Mouse (Mus musculus): ENCODE data around the gene Cyp39a1. TPM values are rescaled to one million over a fixed set of nuclear protein-coding genes. Genes with fewer than 3 reads are reported as not detected.

The Cyp39a1 gene
- total and polyA plus RNA-seq, 2 experiments from 2014 or later: 1.7 to 8.9 TPM

DNA sequence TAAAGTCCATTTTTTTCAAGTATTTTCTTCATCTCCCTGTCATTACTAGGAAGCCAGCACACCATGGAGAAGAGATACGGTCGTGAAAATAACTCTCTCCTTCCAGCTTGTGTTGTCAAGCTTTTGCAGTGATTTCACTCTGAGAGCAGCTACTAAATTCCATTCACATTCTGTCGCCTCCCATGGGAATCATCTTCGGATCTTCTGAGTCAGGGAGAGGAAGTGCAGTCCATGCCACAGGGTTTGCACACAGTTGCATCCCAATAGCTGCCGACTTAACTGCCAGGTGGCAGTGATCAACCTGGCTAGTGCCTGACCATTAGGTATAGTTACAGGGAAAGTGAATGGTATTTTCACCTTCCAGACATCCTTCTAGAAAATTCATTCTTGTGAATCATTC is 87.5 kb downstream of the Cyp39a1 start:
- H3K4me3 ChIP-seq (ENCODE audit: low read depth, low read length): no peak overlapping the region
- TF ChIP-seq CTCF (IDR thresholded peaks at IDR 0.05; ENCODE audit: low read depth): no peak
- H3K9ac ChIP-seq: no peak overlapping the region
- ATAC-seq: no peak
- 80% methylated on average over 5 of the region's 5 CpGs for WGBS
- H3K36me3 ChIP-seq (ENCODE audit: insufficient read depth): no peaks in the 10 kb centered on the region
- no peak overlapping the region for H3K4me2 ChIP-seq (ENCODE audit: low read depth)
- no peaks in the 10 kb centered on the region for H3K9me3 ChIP-seq (ENCODE audit: low read length)
- H3K27me3 ChIP-seq (ENCODE audit: insufficient read depth, low read length): no peaks in the 10 kb centered on the region
- DNase-seq: no peak
- H3K4me1 ChIP-seq (ENCODE audit: insufficient read depth): no peaks in the 10 kb centered on the region
- H3K27ac ChIP-seq (ENCODE audit: low read depth, low read length): no peak overlapping the region

DNA sequence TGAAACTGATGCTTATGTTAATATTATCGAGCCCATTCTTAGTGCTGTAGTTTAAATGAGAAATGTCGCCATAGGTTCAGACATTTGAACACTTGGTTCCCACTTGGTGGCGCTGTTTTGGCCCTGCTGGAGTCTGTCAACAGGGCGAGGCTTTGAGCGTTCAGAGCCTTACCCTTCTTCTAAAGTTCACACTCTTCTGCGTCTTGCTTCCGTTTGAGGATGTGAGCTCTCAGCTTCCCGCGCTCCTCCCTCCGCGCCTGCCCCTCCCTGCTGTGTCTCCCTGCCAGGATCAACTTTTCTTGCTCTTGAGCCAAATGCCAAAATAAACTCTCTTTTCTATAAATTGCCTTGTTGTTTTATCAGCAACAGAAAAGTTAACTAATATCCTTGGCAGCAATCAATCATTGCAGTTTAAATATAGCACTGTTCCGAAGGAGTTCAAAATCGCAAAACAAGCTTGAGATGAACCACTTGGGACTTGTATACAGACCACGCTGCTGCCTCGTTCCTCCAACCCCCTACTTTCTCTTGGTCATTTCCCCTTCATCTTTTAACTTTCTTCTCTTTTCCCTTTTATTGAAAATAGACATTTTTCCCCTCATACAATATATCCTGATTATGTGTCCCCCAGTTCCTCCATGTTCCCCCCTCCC is 91.5 kb downstream of the Cyp39a1 start:
- no peak overlapping the region for H3K27ac ChIP-seq (ENCODE audit: low read depth, low read length)
- ATAC-seq (no peak), DNase-seq (no peak)
- no peaks in the 10 kb centered on the region for H3K27me3 ChIP-seq (ENCODE audit: insufficient read depth, low read length)
- no peaks in the 10 kb centered on the region for H3K36me3 ChIP-seq (ENCODE audit: insufficient read depth)
- no peak for TF ChIP-seq CTCF (IDR thresholded peaks at IDR 0.05; ENCODE audit: low read depth)
- H3K9ac ChIP-seq: no peak overlapping the region
- H3K4me3 ChIP-seq (ENCODE audit: low read depth, low read length): no peak overlapping the region
- WGBS: 56% methylated on average over 15 of the region's 15 CpGs
- H3K9me3 ChIP-seq (ENCODE audit: low read length): no peaks in the 10 kb centered on the region
- no peak overlapping the region for H3K4me2 ChIP-seq (ENCODE audit: low read depth)
- no peaks in the 10 kb centered on the region for H3K4me1 ChIP-seq (ENCODE audit: insufficient read depth)

DNA sequence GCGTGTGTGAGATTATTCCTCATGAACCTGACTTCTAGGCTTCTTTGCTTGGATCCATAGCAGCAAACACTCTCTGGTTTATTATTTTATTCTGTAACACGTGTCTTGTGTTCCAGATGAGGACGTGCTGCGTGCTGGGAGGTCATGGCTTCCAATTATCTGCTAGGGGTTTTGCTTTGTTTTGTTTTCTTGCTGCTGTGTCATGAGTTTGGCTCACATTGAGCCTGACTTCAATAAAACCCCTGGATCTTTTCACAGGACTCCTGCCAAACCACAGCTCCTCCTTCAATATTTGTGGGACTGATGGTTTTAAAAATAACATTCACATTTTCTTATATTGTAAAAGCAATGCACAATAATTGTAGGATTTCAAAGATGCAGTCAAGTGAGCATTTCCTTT is 117.3 kb downstream of the Cyp39a1 start:
- Histone ChIP-seq H3K4me3 (ENCODE audit: low read depth, low read length) (no peak overlapping the region), H3K9ac (no peak overlapping the region), H3K4me2 (ENCODE audit: low read depth) (no peak overlapping the region), H3K4me1 (ENCODE audit: insufficient read depth) (no peaks in the 10 kb centered on the region), H3K27ac (ENCODE audit: low read depth, low read length) (no peak overlapping the region), H3K9me3 (ENCODE audit: low read length) (no peaks in the 10 kb centered on the region), H3K27me3 (ENCODE audit: insufficient read depth, low read length) (no peaks in the 10 kb centered on the region), H3K36me3 (ENCODE audit: insufficient read depth) (no peaks in the 10 kb centered on the region)
- DNase-seq: no peak
- 68% methylated on average over 4 of the region's 4 CpGs for WGBS
- no peak for TF ChIP-seq CTCF (IDR thresholded peaks at IDR 0.05; ENCODE audit: low read depth)
- ATAC-seq: no peak

DNA sequence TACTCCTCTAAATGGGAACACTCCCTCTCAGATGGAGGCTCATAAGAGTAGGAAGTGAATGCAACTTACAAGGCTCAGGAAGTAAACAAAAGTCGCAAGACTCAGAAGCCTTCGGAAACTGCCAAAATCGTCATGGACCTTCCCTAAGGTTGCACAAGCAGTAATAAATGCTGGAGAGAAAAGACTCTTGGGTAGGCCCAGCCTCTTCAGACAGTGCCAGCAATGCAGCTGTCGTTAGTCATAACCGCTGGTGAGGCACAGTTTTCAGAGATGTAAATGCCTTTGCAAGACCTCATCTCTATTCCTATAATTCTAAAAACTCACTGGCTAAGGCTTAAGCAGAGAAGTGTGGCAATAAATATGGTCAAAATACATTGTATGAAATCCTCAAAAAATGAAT is 121.0 kb downstream of the Cyp39a1 start:
- WGBS: 93% methylated on average over 5 of the region's 5 CpGs
- H3K4me1 ChIP-seq (ENCODE audit: insufficient read depth): no peaks in the 10 kb centered on the region
- TF ChIP-seq CTCF (IDR thresholded peaks at IDR 0.05; ENCODE audit: low read depth): no peak
- ATAC-seq: no peak
- DNase-seq: no peak
- no peaks in the 10 kb centered on the region for H3K36me3 ChIP-seq (ENCODE audit: insufficient read depth)
- H3K9ac ChIP-seq: no peak overlapping the region
- H3K4me3 ChIP-seq (ENCODE audit: low read depth, low read length): no peak overlapping the region
- no peak overlapping the region for H3K4me2 ChIP-seq (ENCODE audit: low read depth)
- H3K9me3 ChIP-seq (ENCODE audit: low read length): no peaks in the 10 kb centered on the region
- no peaks in the 10 kb centered on the region for H3K27me3 ChIP-seq (ENCODE audit: insufficient read depth, low read length)
- H3K27ac ChIP-seq (ENCODE audit: low read depth, low read length): no peak overlapping the region

DNA sequence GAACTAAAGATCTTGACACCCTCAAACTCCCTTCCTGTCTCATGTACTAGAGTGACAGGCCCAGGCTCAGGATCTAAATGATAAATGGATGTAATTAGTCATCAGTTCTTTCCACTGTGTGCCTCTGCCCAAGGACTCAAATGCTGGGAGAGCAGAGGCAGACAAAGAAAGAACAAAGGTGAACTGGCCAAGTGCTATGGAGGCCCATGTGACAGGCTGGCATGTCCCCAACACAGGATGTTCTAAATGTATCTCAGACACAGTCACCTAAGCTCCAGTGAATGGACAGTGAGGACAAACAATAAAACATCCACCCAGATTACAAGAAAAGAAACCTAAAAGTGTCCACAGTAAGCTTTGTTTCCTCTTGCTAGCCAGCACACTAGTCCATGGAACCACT is 122.2 kb downstream of the Cyp39a1 start:
- ATAC-seq (no peak), DNase-seq (no peak)
- Histone ChIP-seq H3K27ac (ENCODE audit: low read depth, low read length) (no peak overlapping the region), H3K36me3 (ENCODE audit: insufficient read depth) (no peaks in the 10 kb centered on the region), H3K9me3 (ENCODE audit: low read length) (no peaks in the 10 kb centered on the region), H3K9ac (no peak overlapping the region), H3K27me3 (ENCODE audit: insufficient read depth, low read length) (no peaks in the 10 kb centered on the region), H3K4me1 (ENCODE audit: insufficient read depth) (no peaks in the 10 kb centered on the region), H3K4me3 (ENCODE audit: low read depth, low read length) (no peak overlapping the region), H3K4me2 (ENCODE audit: low read depth) (no peak overlapping the region)
- no peak for TF ChIP-seq CTCF (IDR thresholded peaks at IDR 0.05; ENCODE audit: low read depth)

DNA sequence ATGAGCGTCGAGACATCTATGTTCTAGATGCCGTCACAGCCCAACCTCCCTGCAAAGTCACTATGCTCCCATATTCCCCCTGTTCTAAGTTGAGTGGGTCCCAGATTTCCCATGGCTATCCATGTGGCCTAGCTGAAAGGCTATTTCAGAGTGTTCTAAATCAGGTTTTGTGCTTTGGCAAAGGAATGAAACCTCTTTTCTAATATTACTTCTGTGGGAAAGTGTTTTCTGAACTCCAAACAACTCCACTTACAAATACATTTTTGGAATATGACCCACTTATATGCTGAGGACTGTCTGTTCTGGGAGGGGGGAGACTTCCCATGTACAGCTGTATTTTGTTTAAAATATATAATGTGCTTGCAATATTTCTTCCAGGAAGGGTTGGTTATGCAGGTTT is 124.5 kb downstream of the Cyp39a1 start:
- no peak for TF ChIP-seq CTCF (IDR thresholded peaks at IDR 0.05; ENCODE audit: low read depth)
- no peak for DNase-seq

DNA sequence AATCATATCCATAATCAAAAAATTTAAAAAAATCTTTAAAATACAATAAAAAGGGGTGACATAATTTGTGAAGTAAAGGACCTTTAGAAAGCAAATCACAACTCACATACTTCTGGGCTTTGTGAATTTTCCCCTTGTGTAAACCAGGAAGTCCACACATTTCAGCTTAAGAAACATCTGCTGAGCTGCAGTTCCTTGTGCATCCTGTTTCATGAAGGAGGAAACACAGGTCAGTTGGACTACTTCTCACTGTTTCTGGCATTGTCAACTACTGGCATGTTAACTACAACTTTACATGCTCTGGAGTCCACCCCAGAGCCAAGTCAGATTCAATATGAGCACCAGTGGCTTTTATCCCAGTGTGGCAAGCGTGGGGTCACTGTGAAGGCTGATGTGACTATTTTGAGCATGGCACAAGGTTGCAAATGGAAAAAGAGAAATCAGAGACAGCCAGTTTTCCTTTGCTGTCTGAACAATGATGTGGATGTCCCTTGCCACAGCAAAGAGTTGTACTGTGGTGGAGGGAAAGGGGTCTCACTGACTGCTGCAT is 127.6 kb downstream of the Cyp39a1 start:
- DNase-seq (no peak), ATAC-seq (no peak)
- TF ChIP-seq CTCF (IDR thresholded peaks at IDR 0.05; ENCODE audit: low read depth): no peak
- WGBS: 65% methylated on average over 1 of the region's 1 CpGs
- Histone ChIP-seq H3K27ac (ENCODE audit: low read depth, low read length) (no peak overlapping the region), H3K27me3 (ENCODE audit: insufficient read depth, low read length) (no peaks in the 10 kb centered on the region), H3K4me2 (ENCODE audit: low read depth) (no peak overlapping the region), H3K4me3 (ENCODE audit: low read depth, low read length) (no peak overlapping the region), H3K4me1 (ENCODE audit: insufficient read depth) (no peaks in the 10 kb centered on the region), H3K9ac (no peak overlapping the region), H3K9me3 (ENCODE audit: low read length) (no peaks in the 10 kb centered on the region), H3K36me3 (ENCODE audit: insufficient read depth) (no peaks in the 10 kb centered on the region)

More for the DNA sequence above, 124.5 kb downstream of the Cyp39a1 start:
- Histone ChIP-seq H3K27me3 (ENCODE audit: insufficient read depth, low read length) (no peaks in the 10 kb centered on the region), H3K9me3 (ENCODE audit: low read length) (no peaks in the 10 kb centered on the region), H3K4me1 (ENCODE audit: insufficient read depth) (no peaks in the 10 kb centered on the region), H3K27ac (ENCODE audit: low read depth, low read length) (no peak overlapping the region), H3K4me3 (ENCODE audit: low read depth, low read length) (no peak overlapping the region), H3K9ac (no peak overlapping the region), H3K4me2 (ENCODE audit: low read depth) (no peak overlapping the region), H3K36me3 (ENCODE audit: insufficient read depth) (no peaks in the 10 kb centered on the region)
- no peak for ATAC-seq
- WGBS: 94% methylated on average over 3 of the region's 3 CpGs

Other genes with a start within 250 kb of the Cyp39a1 start
- gene Mep1a, start 164.6 kb upstream of the Cyp39a1 start, total RNA-seq (2014; rRNA removed): 0.08 TPM in 1 of 2 replicates, not detected in the other
- 0.15 TPM in 1 of 2 replicates, not detected in the other for gene Mep1a, start 164.6 kb upstream of the Cyp39a1 start, polyA plus RNA-seq (2015; fragmentation: Nextera tagmentation; extraction: Ambion mirVana)
- gene Ankrd66, start 123.8 kb upstream of the Cyp39a1 start, total RNA-seq (2014; rRNA removed): 0.77 TPM in 1 of 2 replicates, not detected in the other
- gene Ankrd66, start 123.8 kb upstream of the Cyp39a1 start, polyA plus RNA-seq (2015; fragmentation: Nextera tagmentation; extraction: Ambion mirVana): 1.0 and 1.2 TPM in 2 replicates
- 26.8 and 33.7 TPM in 2 replicates for gene Pla2g7, start 99.3 kb upstream of the Cyp39a1 start, total RNA-seq (2014; rRNA removed)
- 33.0 and 76.9 TPM in 2 replicates for gene Pla2g7, start 99.3 kb upstream of the Cyp39a1 start, polyA plus RNA-seq (2015; fragmentation: Nextera tagmentation; extraction: Ambion mirVana)
- gene Tdrd6, start 37.1 kb upstream of the Cyp39a1 start, total RNA-seq (2014; rRNA removed): 1.2 and 2.0 TPM in 2 replicates
- 0.19 and 1.2 TPM in 2 replicates for gene Tdrd6, start 37.1 kb upstream of the Cyp39a1 start, polyA plus RNA-seq (2015; fragmentation: Nextera tagmentation; extraction: Ambion mirVana)
- 48.6 and 61.8 TPM in 2 replicates for gene Slc25a27, start 211 bp upstream of the Cyp39a1 start, total RNA-seq (2014; rRNA removed)
- gene Slc25a27, start 211 bp upstream of the Cyp39a1 start, polyA plus RNA-seq (2015; fragmentation: Nextera tagmentation; extraction: Ambion mirVana): 28.0 and 54.3 TPM in 2 replicates
- 43.4 and 69.8 TPM in 2 replicates for gene Rcan2, start 133.9 kb downstream of the Cyp39a1 start, total RNA-seq (2014; rRNA removed)
- gene Rcan2, start 133.9 kb downstream of the Cyp39a1 start, polyA plus RNA-seq (2015; fragmentation: Nextera tagmentation; extraction: Ambion mirVana): 17.8 and 50.0 TPM in 2 replicates

All from forebrain, postnatal 0 days (tissue).